Mouse (Mus musculus) urinary bladder, postnatal 10 days (tissue): ENCODE data around the gene Fam189a1.

Source experiments
- DNase-seq: peaks from one replicate; pipeline ENCODE4 v3.0.0; 2022; ENCODE audit warnings: low spot score

The Fam189a1 gene

GRCm38 (mm10) chr7:64725967-64726695 is 430.2 kb downstream of the Fam189a1 start:
- DNase-seq, result no peak

- no peak for DNase-seq
Measured at GRCm38 (mm10) chr7:64724409-64724808, 432.0 kb downstream of the Fam189a1 start.

- no peak for DNase-seq
Measured at GRCm38 (mm10) chr7:64723313-64723712, 433.1 kb downstream of the Fam189a1 start.

GRCm38 (mm10) chr7:64716286-64716685 is 440.1 kb downstream of the Fam189a1 start:
- DNase-seq, result no peak

GRCm38 (mm10) chr7:64709520-64710262 is 446.7 kb downstream of the Fam189a1 start:
- DNase-seq, result no peak

GRCm38 (mm10) chr7:64708176-64708575 is 448.2 kb downstream of the Fam189a1 start:
- no peak for DNase-seq
